Mouse (Mus musculus): ENCODE data around the gene Ybx3.

Gene Ybx3

DNA sequence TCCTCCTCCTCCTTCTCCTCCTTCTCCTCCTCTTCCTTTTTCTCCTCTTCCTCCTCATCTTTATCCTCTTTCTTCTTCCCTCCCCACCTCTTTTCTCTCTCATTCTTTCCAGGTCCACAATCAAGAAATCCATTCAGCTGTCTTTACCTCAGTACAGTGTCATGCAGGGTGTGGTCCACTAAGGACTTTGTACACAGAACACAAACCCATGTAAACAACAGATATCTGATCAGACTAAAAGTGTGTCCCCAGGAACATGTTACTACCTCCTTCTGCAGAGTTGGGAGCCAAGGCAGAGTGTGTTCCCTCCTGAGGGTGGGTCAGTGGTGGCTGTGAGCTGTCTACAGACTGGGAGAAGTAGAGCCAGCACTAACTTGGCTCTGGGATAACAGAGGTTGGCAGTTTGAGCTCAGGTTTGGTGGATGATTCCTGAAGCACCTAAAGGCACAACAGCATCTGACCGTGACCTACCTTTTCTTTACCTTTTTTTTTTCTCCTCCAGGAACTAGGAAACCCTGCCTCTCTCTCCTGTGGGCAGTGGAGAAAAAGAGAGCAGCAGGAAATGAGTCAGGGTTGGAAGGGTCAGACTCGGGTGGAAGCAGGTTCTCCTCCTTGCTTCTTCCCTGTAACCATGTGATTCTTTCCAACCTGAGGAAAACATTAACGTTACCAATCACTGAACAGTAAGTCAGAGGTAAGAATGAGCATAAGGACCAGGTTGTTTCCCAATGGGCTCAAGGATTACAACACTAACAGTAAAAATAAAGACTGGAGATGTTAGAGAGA lies 66.2 kb downstream of the Ybx3 start:
- no peak for DNase-seq

- no peak for DNase-seq
These were observed 71.8 kb downstream of the Ybx3 start for GRCm38 (mm10) chr6:131316155-131317101.

Measured in lung, postnatal 4 days (tissue).